Mouse (Mus musculus) liver, postnatal 0 days (tissue): ENCODE data around the gene Gm38393.

Experiments used
- CTCF ChIP-seq: sonication (generic); IDR thresholded peaks from 2 replicates; pipeline ENCODE4 v1.5.1; 2016; ENCODE audit warnings: antibody characterized with exemption, low read depth
- EP300 ChIP-seq: IDR thresholded peaks from 2 replicates; pipeline ENCODE4 v1.6.1; 2016; ENCODE audit warnings: antibody characterized with exemption, low read depth, mild to moderate bottlenecking

DNA sequence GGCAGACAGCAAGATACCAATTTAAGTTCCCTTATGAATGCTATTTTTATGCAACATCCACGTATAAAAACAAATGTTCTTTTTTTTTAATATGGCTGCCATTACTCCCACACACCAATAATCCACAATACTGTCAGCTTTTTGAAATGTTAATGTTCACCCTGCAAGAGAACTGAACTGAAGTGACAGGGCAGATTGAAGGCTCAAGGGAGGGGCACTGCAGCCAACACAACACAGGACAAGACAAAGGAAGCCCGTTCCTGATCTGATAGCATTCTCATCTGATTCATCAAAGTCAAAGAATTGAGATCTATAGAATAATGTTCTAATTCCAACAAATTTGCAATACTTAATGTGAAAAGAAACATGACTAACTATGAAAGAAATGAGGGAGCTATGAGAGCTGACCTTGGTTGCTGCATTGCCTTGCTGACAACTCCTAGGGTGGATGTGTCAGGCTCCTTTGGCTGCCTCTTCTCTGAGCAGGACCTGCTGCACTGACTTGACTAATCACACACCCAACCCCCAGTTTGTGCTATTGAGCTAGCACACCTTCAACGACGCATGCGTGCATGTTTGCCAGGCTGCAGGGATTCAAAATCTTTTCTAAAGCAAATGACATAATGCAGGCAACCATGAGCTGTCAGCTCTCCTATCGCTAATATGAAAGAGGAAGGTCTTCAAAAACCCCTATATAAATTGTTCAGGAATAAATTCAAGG, 42.8 kb upstream of the Gm38393 start:
- TF ChIP-seq EP300 (no peak), CTCF (no peak)
